50 mouse cellular contexts compared by ENCODE assay signal in the genomic region with DNA sequence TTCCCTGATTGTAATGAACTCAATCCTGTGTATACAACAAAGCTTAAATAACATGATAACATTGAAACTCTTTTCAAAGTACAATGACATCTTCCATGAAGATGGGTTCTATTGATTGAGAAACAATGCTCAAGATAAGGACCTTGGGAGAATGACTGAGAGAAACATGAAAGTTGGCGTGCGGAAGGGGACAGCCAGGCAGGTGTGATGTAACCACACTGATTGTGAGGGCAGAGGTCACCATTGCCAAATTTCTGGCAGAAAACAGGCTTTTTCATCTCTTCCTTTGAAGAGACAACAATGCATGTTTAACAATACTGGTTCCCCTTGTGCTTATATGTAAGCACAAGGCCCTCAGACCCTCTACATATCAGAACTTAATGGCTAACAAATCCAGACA. TPM values are rescaled to one million over a fixed set of nuclear protein-coding genes. Genes with fewer than 3 reads are reported as not detected.
"Had no signal": no experiment of that assay in that cellular context is flagged by ENCODE, and none has a peak within 500 bp of the region (broad histone marks: within the 10 kb centered on the region; RNA-seq: fewer than 3 reads in every experiment).

No protein-coding gene starts in this region.

- H3K9me3 ChIP-seq: heart, embryonic 10.5 days; heart, embryonic 12.5 days; heart, embryonic 13.5 days; heart, embryonic 15.5 days; hindbrain, embryonic 10.5 days; hindbrain, embryonic 12.5 days; hindbrain, embryonic 13.5 days; hindbrain, embryonic 15.5 days; intestine, embryonic 15.5 days; kidney, embryonic 15.5 days had no signal

- H3K27ac ChIP-seq: heart, embryonic 10.5 days; heart, embryonic 13.5 days; heart, embryonic 15.5 days; hindbrain, embryonic 10.5 days; hindbrain, embryonic 12.5 days; hindbrain, embryonic 13.5 days; hindbrain, embryonic 14.5 days; hindbrain, embryonic 15.5 days; hindbrain, postnatal 0 days; intestine, embryonic 15.5 days; kidney, embryonic 15.5 days; kidney, postnatal 0 days; layer of hippocampus, adult 2 months had no signal

- DNase-seq: heart, postnatal 10 days; heart, postnatal 14 days; heart, postnatal 36 days; heart, postnatal 4 days; kidney, adult 11 months; kidney, adult 18-20 months; kidney, adult 2 months; kidney, adult 8-10 months; kidney, adult 9 months; kidney, postnatal 10 days; kidney, postnatal 14 days; kidney, postnatal 25 days; kidney, postnatal 36 days; kidney, postnatal 4 days; layer of hippocampus, adult 9-11 months; layer of hippocampus, postnatal 36 days had no signal

- H3K36me3 ChIP-seq: heart, embryonic 10.5 days; heart, embryonic 12.5 days; heart, embryonic 13.5 days; heart, embryonic 15.5 days; hindbrain, embryonic 10.5 days; hindbrain, embryonic 12.5 days; hindbrain, embryonic 13.5 days; hindbrain, embryonic 15.5 days; intestine, embryonic 15.5 days; kidney, embryonic 15.5 days had no signal

- H3K9ac ChIP-seq: heart, embryonic 12.5 days; heart, embryonic 13.5 days; heart, embryonic 15.5 days; hindbrain, embryonic 12.5 days; hindbrain, embryonic 13.5 days; hindbrain, embryonic 14.5 days; hindbrain, embryonic 15.5 days; intestine, embryonic 15.5 days; kidney, embryonic 15.5 days had no signal

- H3K27me3 ChIP-seq: heart, embryonic 13.5 days; heart, embryonic 15.5 days; hindbrain, embryonic 12.5 days; hindbrain, embryonic 13.5 days; hindbrain, embryonic 15.5 days; intestine, embryonic 15.5 days; kidney, embryonic 15.5 days had no signal

- ATAC-seq: hindbrain, embryonic 16.5 days; hindbrain, postnatal 0 days; inflammation-experienced regulatory T-cells, adult 6 months; intestine, embryonic 15.5 days; intestine, embryonic 16.5 days; intestine, postnatal 0 days had no signal

- H3K4me2 ChIP-seq: heart, embryonic 11.5 days; heart, embryonic 12.5 days; heart, embryonic 13.5 days; heart, embryonic 15.5 days; hindbrain, embryonic 12.5 days; hindbrain, embryonic 13.5 days; hindbrain, embryonic 14.5 days; hindbrain, embryonic 15.5 days; intestine, embryonic 15.5 days; kidney, embryonic 15.5 days had no signal

- H3K4me1 ChIP-seq: heart, embryonic 10.5 days; heart, embryonic 12.5 days; heart, embryonic 13.5 days; heart, embryonic 15.5 days; hindbrain, embryonic 10.5 days; hindbrain, embryonic 12.5 days; hindbrain, embryonic 13.5 days; hindbrain, embryonic 15.5 days; intestine, embryonic 15.5 days; kidney, embryonic 15.5 days had no signal

- H3K4me3 ChIP-seq: heart, embryonic 10.5 days; heart, embryonic 12.5 days; heart, embryonic 13.5 days; heart, embryonic 15.5 days; hindbrain, embryonic 10.5 days; hindbrain, embryonic 12.5 days; hindbrain, embryonic 13.5 days; hindbrain, embryonic 15.5 days; intestine, embryonic 15.5 days; kidney, embryonic 15.5 days; layer of hippocampus, adult 2 months had no signal

RNA-seq across cellular contexts. Expression of a gene that starts 13.3 kb away (rescaled TPM):
- total RNA-seq: heart, postnatal 10 days; heart, postnatal 14 days; heart, postnatal 25 days; heart, postnatal 4 days; hindbrain, postnatal 0 days; layer of hippocampus, adult 18-20 months; layer of hippocampus, adult 2 months; layer of hippocampus, adult 8-10 months; layer of hippocampus, postnatal 10 days; layer of hippocampus, postnatal 14 days; layer of hippocampus, postnatal 25 days; layer of hippocampus, postnatal 36 days had no signal
- polyA plus RNA-seq: heart, embryonic 10.5 days; heart, embryonic 11.5 days; heart, embryonic 12.5 days; heart, embryonic 13.5 days; heart, embryonic 14.5 days; heart, embryonic 15.5 days; heart, embryonic 16.5 days; hindbrain, embryonic 10.5 days; hindbrain, embryonic 11.5 days; hindbrain, embryonic 13.5 days; hindbrain, embryonic 14.5 days; hindbrain, embryonic 15.5 days; hindbrain, embryonic 16.5 days; hindbrain, postnatal 0 days; inflammation-experienced regulatory T-cells, adult 6 months; intestine, embryonic 14.5 days; intestine, embryonic 16.5 days; intestine, postnatal 0 days; kidney, adult 2 months; kidney, embryonic 14.5 days; kidney, embryonic 15.5 days; kidney, embryonic 16.5 days; kidney, postnatal 0 days had no signal

RNA-seq across cellular contexts. Expression of a gene that starts 34.3 kb away (rescaled TPM):
- total RNA-seq: heart, postnatal 10 days; heart, postnatal 14 days; heart, postnatal 25 days; heart, postnatal 36 days; heart, postnatal 4 days; hindbrain, postnatal 0 days; layer of hippocampus, adult 18-20 months; layer of hippocampus, adult 2 months; layer of hippocampus, postnatal 10 days; layer of hippocampus, postnatal 14 days; layer of hippocampus, postnatal 25 days; layer of hippocampus, postnatal 36 days had no signal
- polyA plus RNA-seq: heart, embryonic 10.5 days; heart, embryonic 11.5 days; heart, embryonic 12.5 days; heart, embryonic 14.5 days; heart, embryonic 15.5 days; hindbrain, embryonic 10.5 days; hindbrain, embryonic 11.5 days; hindbrain, embryonic 12.5 days; hindbrain, embryonic 13.5 days; hindbrain, embryonic 14.5 days; hindbrain, embryonic 15.5 days; hindbrain, embryonic 16.5 days; hindbrain, postnatal 0 days; intestine, postnatal 0 days; kidney, embryonic 14.5 days; kidney, embryonic 15.5 days had no signal

RNA-seq across cellular contexts. Expression of a gene that starts 43.7 kb away (rescaled TPM):
- total RNA-seq: heart, postnatal 10 days; heart, postnatal 14 days; heart, postnatal 25 days; heart, postnatal 36 days; heart, postnatal 4 days; hematopoietic stem cell, adult 5-6 weeks; hindbrain, postnatal 0 days; layer of hippocampus, adult 18-20 months; layer of hippocampus, adult 2 months; layer of hippocampus, adult 8-10 months; layer of hippocampus, postnatal 10 days; layer of hippocampus, postnatal 14 days; layer of hippocampus, postnatal 25 days; layer of hippocampus, postnatal 36 days had no signal
- polyA plus RNA-seq: heart, embryonic 10.5 days; heart, embryonic 11.5 days; heart, embryonic 12.5 days; heart, embryonic 13.5 days; heart, embryonic 14.5 days; heart, embryonic 15.5 days; heart, embryonic 16.5 days; heart, postnatal 0 days; hindbrain, embryonic 11.5 days; hindbrain, embryonic 14.5 days; hindbrain, embryonic 15.5 days; hindbrain, postnatal 0 days; inflammation-experienced regulatory T-cells, adult 6 months; intestine, embryonic 14.5 days; intestine, embryonic 15.5 days; intestine, embryonic 16.5 days; intestine, postnatal 0 days; kidney, adult 2 months; kidney, embryonic 14.5 days; kidney, embryonic 15.5 days; kidney, embryonic 16.5 days; kidney, postnatal 0 days; large intestine, adult 2 months had no signal
